Mouse (Mus musculus): ENCODE results near the gene Mau2.

- TF ChIP-seq GATA1 (IDR thresholded peaks at IDR 0.05; ENCODE audit: borderline replicate concordance, low read length), result no peak
- TF ChIP-seq FLI1 (IDR thresholded peaks at IDR 0.05; ENCODE audit: low read length), result no peak
Measured at GRCm38 (mm10) chr8:70004345-70004744, 38.2 kb downstream of the Mau2 start.
